Mouse (Mus musculus) frontal cortex, postnatal 25 days (tissue): ENCODE results near the gene Gcfc2.

Experiments
- DNase-seq, 2 experiments: peaks; one replicate each; pipeline ENCODE4 v3.0.0; 2022; ENCODE audit warnings: low spot score in 2 of 2

Gcfc2 gene

GRCm38 (mm10) chr6:81975971-81976621, 52.6 kb downstream of the Gcfc2 start:
- DNase-seq, result peak; percentile 74 to 82

- no peak for DNase-seq
These were observed 55.8 kb downstream of the Gcfc2 start for GRCm38 (mm10) chr6:81979286-81979685.

GRCm38 (mm10) chr6:81986171-81986570, 62.7 kb downstream of the Gcfc2 start:
- no peak for DNase-seq

- DNase-seq, result no peak
These were observed 63.1 kb downstream of the Gcfc2 start for GRCm38 (mm10) chr6:81986599-81986998.

- peak; percentile 64 to 74 for DNase-seq
These were observed 63.5 kb downstream of the Gcfc2 start for GRCm38 (mm10) chr6:81987010-81987409.

- no peak for DNase-seq
These were observed 64.1 kb downstream of the Gcfc2 start for GRCm38 (mm10) chr6:81987580-81987979.

GRCm38 (mm10) chr6:81988341-81988740, 64.9 kb downstream of the Gcfc2 start:
- DNase-seq, result no peak

GRCm38 (mm10) chr6:81990049-81990810, 66.8 kb downstream of the Gcfc2 start:
- no peak for DNase-seq
